Mouse (Mus musculus): Measurements from ENCODE around the gene Gm2956. TPM values are rescaled to one million over a fixed set of nuclear protein-coding genes. Genes with fewer than 3 reads are reported as not detected.
"Not testable (repeated sequence)": the region's sequence is repeated elsewhere in the genome, so short reads cannot be mapped to it uniquely, and the experiment has no call there.

The Gm2956 gene
- total RNA-seq (2021), result not detected
- long read RNA-seq, experiment 1, partial matches to known transcripts, result 7 of 35 reads
- long read RNA-seq, experiment 1, other reads (novel, unspliced or antisense), result 28 of 35 reads
- long read RNA-seq, experiment 2, partial matches to known transcripts, result 4 of 37 reads
- long read RNA-seq, experiment 2, other reads (novel, unspliced or antisense), result 33 of 37 reads

DNA sequence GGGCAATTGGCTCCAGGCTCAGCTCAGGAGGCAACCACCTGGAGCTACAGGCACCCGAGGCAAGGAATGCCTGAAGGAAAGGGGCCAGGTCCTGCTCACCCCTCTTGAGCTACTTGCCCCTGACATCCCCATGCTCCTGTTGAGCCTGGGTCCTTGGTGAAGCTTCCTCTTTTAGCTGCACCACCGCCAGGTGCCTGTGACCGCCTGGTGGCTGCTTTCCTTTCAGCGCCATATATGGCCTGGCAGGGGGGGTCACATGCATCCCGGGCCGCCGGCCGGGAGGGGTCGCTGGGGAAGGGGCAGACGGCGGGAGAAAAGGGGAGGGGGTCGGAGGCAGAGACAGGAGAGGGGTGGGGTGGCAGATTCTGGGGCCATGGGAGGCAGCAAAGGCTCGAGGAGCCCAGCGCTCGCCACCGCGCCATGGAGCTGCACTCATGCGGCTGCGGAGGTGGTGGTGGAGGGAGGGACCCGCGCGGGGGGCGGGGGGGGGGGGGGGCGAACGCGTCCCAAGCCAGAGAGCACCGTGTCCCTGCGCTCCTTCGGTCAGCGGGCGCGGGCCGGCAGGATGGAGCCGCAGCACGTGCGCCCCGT lies at the start of gene Gm2956:
Gm2956 (plus strand) TSS at position 541 of the 591 bp plus-strand sequence.
- DNase-seq (ENCODE audit: low spot score in 2 of 2), result not testable (repeated sequence)

GRCm38 (mm10) chr14:3333406-3333805 lies 979 bp downstream of the Gm2956 start:
- peak in 1 of 2 experiments; percentile 7 for DNase-seq (ENCODE audit: low spot score in 2 of 2)

- not testable (repeated sequence) for DNase-seq (ENCODE audit: low spot score in 2 of 2)
These were observed 62.4 kb downstream of the Gm2956 start, which contains the start of gene Gm10413 for GRCm38 (mm10) chr14:3394793-3395192. Gm10413 (plus strand) TSS chr14:3395093.

Other genes with a start within 250 kb of the Gm2956 start
- not detected for gene Gm10340, start 198.6 kb upstream of the Gm2956 start, total RNA-seq (2021)
- not detected for gene Gm5795, start 144.4 kb upstream of the Gm2956 start, total RNA-seq (2021)
- gene D830030K20Rik, start 124.1 kb upstream of the Gm2956 start, total RNA-seq (2021), result 1 to 10 TPM; 5.0 TPM
- gene Gm10413, start 62.5 kb downstream of the Gm2956 start, total RNA-seq (2021), result not detected
- gene Gm10409, start 80.0 kb downstream of the Gm2956 start, total RNA-seq (2021), result 1 to 10 TPM; 4.4 to 4.7 TPM
- 1 to 10 TPM; 1.4 to 2.0 TPM for gene Gm3005, start 95.5 kb downstream of the Gm2956 start, total RNA-seq (2021)
- gene Gm10408, start 116.8 kb downstream of the Gm2956 start, total RNA-seq (2021), result not detected

Measured in layer of hippocampus, postnatal 14 days (tissue).